Mouse (Mus musculus) thymus, adult 18-20 months (tissue): ENCODE results near the gene Pcca.

Experiments used
- DNase-seq, 2 experiments: peaks; one replicate each; pipeline ENCODE4 v3.0.0; 2022; ENCODE audit warnings: mixed read lengths in 2 of 2

The Pcca gene

GRCm38 (mm10) chr14:122891470-122891968, 357.4 kb downstream of the Pcca start:
- no peak for DNase-seq

- no peak for DNase-seq
Observed at GRCm38 (mm10) chr14:122896106-122896505, 362.0 kb downstream of the Pcca start.

- DNase-seq, result no peak
Observed at GRCm38 (mm10) chr14:122898550-122898949, 364.4 kb downstream of the Pcca start.

- DNase-seq, result no peak
Observed at GRCm38 (mm10) chr14:122900679-122901078, 366.6 kb downstream of the Pcca start.

GRCm38 (mm10) chr14:122901177-122901576, 367.1 kb downstream of the Pcca start:
- DNase-seq, result no peak

GRCm38 (mm10) chr14:122901715-122902114, 367.6 kb downstream of the Pcca start:
- DNase-seq, result no peak

GRCm38 (mm10) chr14:122902136-122902535, 368.0 kb downstream of the Pcca start:
- DNase-seq, result peak; percentile 22 to 42

GRCm38 (mm10) chr14:122902884-122903283, 368.8 kb downstream of the Pcca start:
- peak in 1 of 2 experiments; percentile 7 for DNase-seq

- DNase-seq, result no peak
Observed at GRCm38 (mm10) chr14:122903923-122904351, 369.8 kb downstream of the Pcca start.

- no peak for DNase-seq
Observed at GRCm38 (mm10) chr14:122905007-122905406, 370.9 kb downstream of the Pcca start.

GRCm38 (mm10) chr14:122908075-122908474, 374.0 kb downstream of the Pcca start:
- DNase-seq, result no peak

- DNase-seq, result no peak
Observed at GRCm38 (mm10) chr14:122909368-122910091, 375.4 kb downstream of the Pcca start.

GRCm38 (mm10) chr14:122911265-122911664, 377.1 kb downstream of the Pcca start:
- DNase-seq, result no peak

- DNase-seq, result no peak
Observed at GRCm38 (mm10) chr14:122912137-122912536, 378.0 kb downstream of the Pcca start.

GRCm38 (mm10) chr14:122912812-122913498, 378.8 kb downstream of the Pcca start:
- peak; percentile 23 to 40 for DNase-seq

GRCm38 (mm10) chr14:122913657-122914056, 379.5 kb downstream of the Pcca start, which contains the start of gene Ggact:
Gene Ggact, minus strand, starts transcription at chr14:122913757.
- DNase-seq, result no peak

- DNase-seq, result no peak
Observed at GRCm38 (mm10) chr14:122917676-122918075, 383.6 kb downstream of the Pcca start.

GRCm38 (mm10) chr14:122920011-122920410, 385.9 kb downstream of the Pcca start:
- no peak for DNase-seq

GRCm38 (mm10) chr14:122936460-122936859, 402.3 kb downstream of the Pcca start:
- no peak for DNase-seq
